Mouse (Mus musculus) liver, embryonic 11.5 days (tissue): Measurements from ENCODE around the gene Vezf1. TPM values are rescaled to one million over a fixed set of nuclear protein-coding genes. Genes with fewer than 3 reads are reported as not detected.
A peak's percentile ranks its signal among the peaks of the same experiment; 100 is the strongest.

ENCODE experiments used
- ATAC-seq: fragments of 200-750 bp; cut with Nextera tagmentation; replicated peaks from 2 replicates; pipeline ENCODE4 v1.8.0; 2017; ENCODE audit warnings: moderate number of reproducible peaks, mild to moderate bottlenecking, moderate TSS enrichment, moderate library complexity; ENCODE audit not compliant: low FRiP score
- DNase-seq: peaks from one replicate; pipeline ENCODE4 v3.0.0-alpha.2; 2017; ENCODE audit warnings: low spot score
- H3K27ac ChIP-seq: fragments of 300-500 bp; sonication (generic); 2 replicates; pipeline ENCODE4 v1.5.1; 2014; ENCODE audit warnings: mild to moderate bottlenecking, low read depth, low read length, control low read depth
- H3K27me3 ChIP-seq: fragments of 300-500 bp; sonication (generic); replicated peaks from 2 replicates; pipeline ENCODE4 v1.6.1; 2014; ENCODE audit warnings: low read length, mixed read lengths; ENCODE audit not compliant: control insufficient read depth, insufficient read depth
- H3K36me3 ChIP-seq: fragments of 300-500 bp; sonication (generic); 2 replicates; pipeline ENCODE4 v1.6.1; 2014; ENCODE audit warnings: mild to moderate bottlenecking, low read length, moderate library complexity, mixed read lengths; ENCODE audit not compliant: control insufficient read depth, insufficient read depth
- H3K4me1 ChIP-seq: fragments of 300-500 bp; sonication (generic); replicated peaks from 2 replicates; pipeline ENCODE4 v1.6.1; 2014; ENCODE audit warnings: low read length, mixed read lengths; ENCODE audit not compliant: control insufficient read depth, insufficient read depth
- H3K4me2 ChIP-seq: fragments of 300-500 bp; sonication (generic); 2 replicates; pipeline ENCODE4 v1.6.1; 2014; ENCODE audit warnings: mild to moderate bottlenecking, control low read depth, moderate library complexity
- H3K4me3 ChIP-seq: fragments of 300-500 bp; sonication (generic); 2 replicates; pipeline ENCODE4 v1.5.1; 2014; ENCODE audit warnings: low read depth, low read length, control low read depth
- H3K9ac ChIP-seq: fragments of 300-500 bp; sonication (generic); 2 replicates; pipeline ENCODE4 v1.6.1; 2014; ENCODE audit warnings: low read depth, low read length, control low read depth
- H3K9me3 ChIP-seq: fragments of 300-500 bp; sonication (generic); 2 replicates; pipeline ENCODE4 v1.6.1; 2016; ENCODE audit warnings: low read length, inconsistent platforms, mixed read lengths; ENCODE audit not compliant: control insufficient read depth
- WGBS: fragments of 180-500 bp; shearing (Covaris S2); extraction: QIAGEN DNeasy Blood & Tissue Kit; methylation state at CpG from one replicate; pipeline ENCODE4 v1.1.7; 2014; 5-methylcytosine and 5-hydroxymethylcytosine counted together
- polyA plus RNA-seq: library from polyadenylated mRNA; unstranded; fragments of >200 nt; fragmentation: Nextera tagmentation; extraction: Ambion mirVana; gene quantifications from 2 replicates; pipeline ENCODE4 v1.2.1, GENCODE M21; 2014

Vezf1 gene
- polyA plus RNA-seq, 1 experiment from 2014 or later = 21.7 TPM

GRCm38 (mm10) chr11:88098021-88098729 lies 30.1 kb downstream of the Vezf1 start, which contains the start of gene Cuedc1:
Cuedc1 (plus strand) TSS chr11:88098058.
- ATAC-seq = no peak
- WGBS = 18% methylated on average over 17 of the region's 17 CpGs
- peak within 1 kb of the TSS; percentile 72 for H3K9ac ChIP-seq

GRCm38 (mm10) chr11:88098787-88099598 lies 30.9 kb downstream of the Vezf1 start:
- peak overlapping the region; percentile 72 for H3K9ac ChIP-seq
- DNase-seq (peak; percentile 77), ATAC-seq (peak; percentile 60)
- WGBS = under 1% methylated on average over 64 of the region's 95 CpGs
- H3K4me1 ChIP-seq = peaks cover 13% of the 10 kb centered on the region; the same call in 1 of the 2 replicates
- peak overlapping the region; percentile 62 for H3K4me3 ChIP-seq
- peak overlapping the region; percentile 81 for H3K4me2 ChIP-seq
- no peaks in the 10 kb centered on the region for H3K9me3 ChIP-seq
- H3K36me3 ChIP-seq = no peaks in the 10 kb centered on the region
- H3K27ac ChIP-seq = peak overlapping the region; percentile 57; the same call in 1 of the 2 replicates
- peaks cover 49% of the 10 kb centered on the region for H3K27me3 ChIP-seq

More at GRCm38 (mm10) chr11:88098021-88098729, 30.1 kb downstream of the Vezf1 start, which contains the start of gene Cuedc1:
- Histone ChIP-seq H3K9me3 (no peaks in the 10 kb centered on the region), H3K4me3 (peak within 1 kb of the TSS; percentile 62), H3K4me2 (peak within 1 kb of the TSS; percentile 81), H3K27me3 (peaks cover 49% of the 10 kb centered on the region), H3K4me1 (peaks cover 13% of the 10 kb centered on the region; the same call in 1 of the 2 replicates), H3K36me3 (no peaks in the 10 kb centered on the region), H3K27ac (no peak within 1 kb of the TSS)
- DNase-seq = no peak

- WGBS = under 1% methylated on average over 24 of the region's 38 CpGs
- H3K4me1 ChIP-seq = peaks cover 13% of the 10 kb centered on the region; the same call in 1 of the 2 replicates
These were observed 31.5 kb downstream of the Vezf1 start for GRCm38 (mm10) chr11:88099599-88100023.

GRCm38 (mm10) chr11:88100170-88100569 lies 32.1 kb downstream of the Vezf1 start:
- Histone ChIP-seq H3K4me1 (peaks cover 13% of the 10 kb centered on the region; the same call in 1 of the 2 replicates), H3K9ac (no peak overlapping the region), H3K4me3 (peak overlapping the region; percentile 62; the same call in 1 of the 2 replicates), H3K27me3 (peaks cover 43% of the 10 kb centered on the region), H3K27ac (no peak overlapping the region), H3K36me3 (no peaks in the 10 kb centered on the region), H3K9me3 (no peaks in the 10 kb centered on the region), H3K4me2 (peak overlapping the region; percentile 81)
- ATAC-seq = no peak
- WGBS = 39% methylated on average over 4 of the region's 4 CpGs
- DNase-seq = no peak

More at GRCm38 (mm10) chr11:88099599-88100023, 31.5 kb downstream of the Vezf1 start:
- ATAC-seq (peak; percentile 42; the same call in 1 of the 2 replicates), DNase-seq (peak; percentile 64)
- peak overlapping the region; percentile 81 for H3K4me2 ChIP-seq
- peak overlapping the region; percentile 62 for H3K4me3 ChIP-seq
- peak overlapping the region; percentile 72 for H3K9ac ChIP-seq
- H3K9me3 ChIP-seq = no peaks in the 10 kb centered on the region
- peak overlapping the region; percentile 57; the same call in 1 of the 2 replicates for H3K27ac ChIP-seq
- H3K27me3 ChIP-seq = peaks cover 47% of the 10 kb centered on the region
- H3K36me3 ChIP-seq = no peaks in the 10 kb centered on the region

DNA sequence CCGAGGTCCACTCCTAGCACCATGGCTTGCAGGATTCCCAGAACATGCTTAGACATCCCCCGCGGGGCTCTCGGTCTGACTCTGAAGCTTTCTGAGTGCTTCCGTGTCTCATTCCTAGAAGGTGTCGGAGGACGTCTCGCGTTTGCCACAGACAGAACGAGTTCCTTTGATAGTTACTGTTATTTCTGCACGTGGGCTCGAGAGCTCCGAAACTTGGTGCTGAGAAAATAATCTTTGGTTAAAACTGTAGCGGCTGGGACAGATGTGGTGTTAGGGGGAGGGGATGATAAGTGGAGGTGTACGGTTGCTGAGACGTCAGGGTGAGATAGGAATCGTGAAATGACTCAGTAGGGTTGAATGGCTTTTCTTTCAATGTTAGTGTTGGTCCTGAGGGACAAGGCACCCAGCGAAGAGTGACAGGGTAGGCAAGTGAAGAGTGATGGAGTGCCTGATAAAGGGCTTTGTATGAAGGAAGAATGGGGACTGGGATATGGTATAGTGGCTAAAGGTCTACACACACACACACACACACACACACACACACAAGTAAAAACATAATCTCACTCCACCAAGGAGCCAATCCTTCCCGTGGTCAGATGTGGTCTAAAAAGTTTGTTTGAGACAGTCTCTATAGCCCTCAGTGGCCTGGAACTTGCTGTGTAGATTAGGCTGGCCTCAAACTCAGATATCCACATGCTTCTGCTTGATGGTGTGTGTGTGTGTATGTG lies 35.3 kb downstream of the Vezf1 start:
- ATAC-seq (no peak), DNase-seq (no peak)
- Histone ChIP-seq H3K4me2 (no peak overlapping the region), H3K9ac (no peak overlapping the region), H3K27ac (no peak overlapping the region), H3K36me3 (no peaks in the 10 kb centered on the region), H3K9me3 (no peaks in the 10 kb centered on the region), H3K27me3 (peaks cover 21% of the 10 kb centered on the region), H3K4me1 (peaks cover 16% of the 10 kb centered on the region; the same call in 1 of the 2 replicates), H3K4me3 (no peak overlapping the region)
- WGBS = 75% methylated on average over 19 of the region's 19 CpGs

GRCm38 (mm10) chr11:88105494-88106291 lies 37.6 kb downstream of the Vezf1 start:
- H3K27me3 ChIP-seq = peaks cover under 1% of the 10 kb centered on the region
- no peak overlapping the region; the same call in 1 of the 2 replicates for H3K27ac ChIP-seq
- no peak for DNase-seq
- ATAC-seq = no peak
- no peak overlapping the region for H3K4me2 ChIP-seq
- no peak overlapping the region for H3K9ac ChIP-seq
- peaks cover 10% of the 10 kb centered on the region; the same call in 1 of the 2 replicates for H3K4me1 ChIP-seq
- no peaks in the 10 kb centered on the region for H3K9me3 ChIP-seq
- H3K4me3 ChIP-seq = no peak overlapping the region
- H3K36me3 ChIP-seq = no peaks in the 10 kb centered on the region
- WGBS = 57% methylated on average over 6 of the region's 6 CpGs

GRCm38 (mm10) chr11:88106292-88106554 lies 38.1 kb downstream of the Vezf1 start:
- ATAC-seq (no peak), DNase-seq (no peak)
- Histone ChIP-seq H3K4me2 (no peak overlapping the region), H3K9ac (no peak overlapping the region), H3K36me3 (no peaks in the 10 kb centered on the region), H3K27ac (no peak overlapping the region; the same call in 1 of the 2 replicates), H3K4me1 (peaks cover 10% of the 10 kb centered on the region; the same call in 1 of the 2 replicates), H3K9me3 (no peaks in the 10 kb centered on the region), H3K27me3 (no peaks in the 10 kb centered on the region; the same call in none of the 2 replicates), H3K4me3 (no peak overlapping the region)
- WGBS = 66% methylated on average over 8 of the region's 8 CpGs
